Mouse (Mus musculus) liver, postnatal 0 days (tissue): ENCODE results near the gene C1ql4. TPM values are rescaled to one million over a fixed set of nuclear protein-coding genes. Genes with fewer than 3 reads are reported as not detected.
A peak's percentile ranks its signal among the peaks of the same experiment; 100 is the strongest.

ENCODE experiments used
- ATAC-seq: fragments of 200-750 bp; cut with Nextera tagmentation; 2 replicates; pipeline ENCODE4 v1.8.0; 2017; ENCODE audit warnings: mild to moderate bottlenecking, moderate library complexity
- DNase-seq: peaks from one replicate; pipeline ENCODE4 v3.0.0-alpha.2; 2016
- H3K27ac ChIP-seq: fragments of 300-500 bp; sonication (generic); 2 replicates; pipeline ENCODE4 v1.5.1; 2014; ENCODE audit warnings: antibody characterized with exemption, moderate library complexity, mild to moderate bottlenecking, low read depth
- H3K27me3 ChIP-seq: fragments of 300-500 bp; sonication (generic); 2 replicates; pipeline ENCODE4 v1.6.1; 2014; ENCODE audit warnings: low read length, control low read depth, mixed read lengths; ENCODE audit not compliant: insufficient read depth
- H3K36me3 ChIP-seq: fragments of 300-500 bp; sonication (generic); replicated peaks from 2 replicates; pipeline ENCODE4 v1.6.1; 2014; ENCODE audit warnings: mild to moderate bottlenecking, control low read depth, low read length, moderate library complexity, mixed read lengths; ENCODE audit not compliant: insufficient read depth
- H3K4me1 ChIP-seq: fragments of 300-500 bp; sonication (generic); 2 replicates; pipeline ENCODE4 v1.6.1; 2014; ENCODE audit warnings: antibody characterized with exemption, mild to moderate bottlenecking, control low read depth; ENCODE audit not compliant: insufficient read depth
- H3K4me2 ChIP-seq: fragments of 300-500 bp; sonication (generic); 2 replicates; pipeline ENCODE4 v1.6.1; 2014; ENCODE audit warnings: low read depth, mild to moderate bottlenecking, low read length, moderate library complexity, mixed read lengths
- H3K4me3 ChIP-seq: fragments of 300-500 bp; sonication (generic); 2 replicates; pipeline ENCODE4 v1.5.1; 2014; ENCODE audit warnings: low read depth, low read length
- H3K9ac ChIP-seq: fragments of 300-500 bp; sonication (generic); replicated peaks from 2 replicates; pipeline ENCODE4 v1.6.1; 2014; ENCODE audit warnings: mild to moderate bottlenecking, moderate library complexity
- H3K9me3 ChIP-seq: fragments of 300-500 bp; sonication (generic); 2 replicates; pipeline ENCODE4 v1.6.1; 2016; ENCODE audit warnings: mild to moderate bottlenecking, control low read depth, low read length, mixed read lengths
- CTCF ChIP-seq: sonication (generic); IDR thresholded peaks from 2 replicates; pipeline ENCODE4 v1.5.1; 2016; ENCODE audit warnings: antibody characterized with exemption, low read depth
- EP300 ChIP-seq: IDR thresholded peaks from 2 replicates; pipeline ENCODE4 v1.6.1; 2016; ENCODE audit warnings: antibody characterized with exemption, low read depth, mild to moderate bottlenecking
- WGBS: fragments of 180-500 bp; shearing (Covaris S2); extraction: QIAGEN DNeasy Blood & Tissue Kit; methylation state at CpG from one replicate; pipeline ENCODE4 v1.1.7; 2014; ENCODE audit not compliant: insufficient replicate concordance; 5-methylcytosine and 5-hydroxymethylcytosine counted together
- polyA plus RNA-seq: library from polyadenylated mRNA; unstranded; fragments of >200 nt; fragmentation: Nextera tagmentation; extraction: Ambion mirVana; gene quantifications from 2 replicates; pipeline ENCODE4 v1.2.1, GENCODE M21; 2015

C1ql4 gene
- polyA plus RNA-seq, 1 experiment from 2014 or later: 0.12 TPM

DNA sequence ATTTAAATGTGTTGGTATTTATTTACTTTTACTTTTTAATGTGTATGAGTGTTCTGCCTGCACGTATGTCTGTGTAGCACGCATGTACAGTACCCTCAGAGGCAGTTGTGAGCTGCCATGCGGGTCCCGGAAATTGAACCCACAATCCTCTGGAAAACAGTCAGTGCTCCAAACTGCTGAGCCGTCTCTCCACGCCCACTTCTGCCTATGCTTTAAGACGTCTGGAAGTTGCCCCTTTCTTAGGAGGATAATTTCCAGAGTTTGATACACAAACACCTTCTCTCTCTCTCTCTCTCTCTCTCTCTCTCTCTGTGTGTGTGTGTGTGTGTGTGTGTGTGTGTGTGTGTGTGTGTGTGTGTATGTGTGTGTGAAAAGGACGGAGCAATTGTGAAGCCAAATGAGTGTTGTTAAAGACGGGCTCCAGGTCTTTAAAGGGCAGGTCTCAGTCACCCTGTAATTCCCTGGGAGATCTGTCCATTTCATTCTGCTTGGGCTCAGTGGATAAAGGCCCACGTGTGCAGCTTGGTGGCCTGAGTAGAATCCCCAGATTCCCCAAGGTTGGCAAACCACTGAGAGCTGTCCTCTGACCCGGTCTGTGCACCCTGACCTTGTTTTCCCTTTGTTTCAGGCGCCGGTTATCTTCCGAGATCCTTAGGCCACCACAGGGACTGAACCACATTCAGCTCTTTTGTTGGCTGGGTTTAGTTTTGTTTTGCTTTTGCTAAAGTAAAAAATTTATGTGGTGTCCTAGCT is 26.9 kb upstream of the C1ql4 start:
- H3K27ac ChIP-seq: no peak overlapping the region
- WGBS: 50% methylated on average over 14 of the region's 14 CpGs
- H3K4me2 ChIP-seq: no peak overlapping the region
- TF ChIP-seq EP300 (no peak), CTCF (no peak)
- H3K27me3 ChIP-seq: no peaks in the 10 kb centered on the region
- H3K36me3 ChIP-seq: no peaks in the 10 kb centered on the region
- no peak for DNase-seq
- H3K9ac ChIP-seq: no peak overlapping the region
- no peak for ATAC-seq
- H3K9me3 ChIP-seq: no peaks in the 10 kb centered on the region
- peaks cover 3% of the 10 kb centered on the region; the same call in 1 of the 2 replicates for H3K4me1 ChIP-seq
- no peak overlapping the region for H3K4me3 ChIP-seq

DNA sequence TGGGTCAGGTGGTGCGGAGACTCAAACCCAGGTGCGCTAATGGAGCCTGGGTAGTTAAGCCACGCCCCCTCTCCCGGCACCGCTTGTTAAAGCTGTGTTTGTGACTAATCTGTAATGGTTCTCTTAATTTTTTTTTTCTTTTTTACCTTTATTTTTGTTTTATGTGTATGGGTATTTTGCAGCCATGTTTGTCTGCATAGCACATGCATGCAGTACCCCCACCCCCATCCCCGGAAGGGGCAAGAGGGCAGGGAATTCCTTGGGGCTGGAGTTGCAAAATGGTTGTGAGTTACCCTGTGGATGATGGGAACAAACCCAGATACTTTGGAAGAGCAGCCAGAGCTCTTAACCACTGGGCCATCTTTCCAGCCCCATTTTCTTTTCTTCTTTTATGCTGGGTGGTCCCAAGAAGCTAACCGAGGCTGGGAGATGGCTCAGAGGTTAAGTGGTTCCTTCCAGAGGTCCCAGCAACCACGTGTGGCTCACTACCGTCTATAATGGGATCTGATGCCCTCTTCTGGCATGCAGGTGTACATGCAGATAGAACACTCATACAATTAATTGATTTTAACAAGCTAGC is 25.9 kb upstream of the C1ql4 start:
- no peak for DNase-seq
- no peak overlapping the region for H3K27ac ChIP-seq
- 0 out of 2 replicates have a peak, but pooled peaks have one; percentile 15 for ATAC-seq
- H3K9me3 ChIP-seq: no peaks in the 10 kb centered on the region
- H3K36me3 ChIP-seq: no peaks in the 10 kb centered on the region
- H3K9ac ChIP-seq: no peak overlapping the region
- peaks cover 3% of the 10 kb centered on the region; the same call in 1 of the 2 replicates for H3K4me1 ChIP-seq
- TF ChIP-seq EP300 (no peak), CTCF (peak; percentile 55)
- peak overlapping the region; percentile 36 for H3K4me2 ChIP-seq
- no peaks in the 10 kb centered on the region for H3K27me3 ChIP-seq
- 10% methylated on average over 9 of the region's 9 CpGs for WGBS
- no peak overlapping the region for H3K4me3 ChIP-seq

DNA sequence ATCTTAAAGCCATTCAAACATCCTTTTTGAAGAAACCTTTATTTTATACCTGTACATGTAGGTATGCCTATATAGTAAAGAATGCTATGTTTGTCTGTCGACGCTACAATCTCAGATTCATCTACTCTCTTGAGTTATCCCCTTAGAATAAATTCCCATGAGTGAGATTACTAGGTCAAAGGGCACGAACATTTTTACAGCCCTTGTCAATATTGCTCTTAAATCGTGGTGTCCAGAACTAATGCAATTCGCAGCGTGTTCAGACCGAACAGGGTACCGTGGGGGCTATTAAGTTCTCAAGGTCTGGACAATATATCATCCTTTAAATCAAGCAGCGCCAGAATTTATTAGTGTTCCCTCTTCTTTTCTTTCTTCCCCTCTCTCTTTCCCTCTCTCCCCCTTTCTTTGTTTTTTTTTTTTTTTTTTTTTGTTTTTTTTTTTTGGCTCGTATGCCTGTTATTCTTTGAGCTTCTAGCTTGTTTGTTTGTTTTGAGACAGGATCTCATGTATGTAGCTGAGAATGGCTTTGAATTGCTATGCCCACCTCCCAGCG is 25.3 kb upstream of the C1ql4 start:
- DNase-seq (no peak), ATAC-seq (no peak)
- WGBS: 68% methylated on average over 11 of the region's 11 CpGs
- H3K27me3 ChIP-seq: no peaks in the 10 kb centered on the region
- H3K9ac ChIP-seq: no peak overlapping the region
- H3K27ac ChIP-seq: no peak overlapping the region
- H3K4me3 ChIP-seq: no peak overlapping the region
- TF ChIP-seq EP300: no peak
- TF ChIP-seq CTCF: no peak
- no peaks in the 10 kb centered on the region for H3K36me3 ChIP-seq
- peaks cover 3% of the 10 kb centered on the region; the same call in 1 of the 2 replicates for H3K4me1 ChIP-seq
- no peaks in the 10 kb centered on the region for H3K9me3 ChIP-seq
- peak overlapping the region; percentile 36; the same call in 1 of the 2 replicates for H3K4me2 ChIP-seq

DNA sequence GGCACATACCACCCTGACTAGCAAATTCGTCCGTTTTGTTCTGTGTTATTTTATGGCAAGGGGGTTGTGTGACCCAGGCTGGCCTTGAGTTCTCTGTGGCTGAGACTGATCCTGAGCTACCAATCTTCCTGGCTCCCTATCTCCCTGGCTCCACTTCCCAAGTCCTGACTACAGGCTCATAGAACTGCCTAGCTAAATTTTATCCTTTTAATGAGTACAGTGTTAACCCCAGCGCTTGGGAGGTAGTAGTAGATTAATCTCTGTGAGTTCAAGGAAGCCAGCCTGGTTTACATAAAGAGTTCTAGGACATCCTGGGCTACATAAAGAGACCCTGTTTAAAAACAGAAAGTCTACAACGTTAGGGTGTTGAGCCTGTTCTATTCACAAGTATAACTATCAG is 24.2 kb upstream of the C1ql4 start:
- Histone ChIP-seq H3K9me3 (no peaks in the 10 kb centered on the region), H3K4me2 (no peak overlapping the region), H3K9ac (no peak overlapping the region), H3K4me3 (no peak overlapping the region), H3K27me3 (no peaks in the 10 kb centered on the region), H3K4me1 (peaks cover 3% of the 10 kb centered on the region; the same call in 1 of the 2 replicates), H3K27ac (no peak overlapping the region), H3K36me3 (no peaks in the 10 kb centered on the region)
- no peak for ATAC-seq
- TF ChIP-seq CTCF (no peak), EP300 (no peak)
- no peak for DNase-seq
- 54% methylated on average over 4 of the region's 4 CpGs for WGBS

DNA sequence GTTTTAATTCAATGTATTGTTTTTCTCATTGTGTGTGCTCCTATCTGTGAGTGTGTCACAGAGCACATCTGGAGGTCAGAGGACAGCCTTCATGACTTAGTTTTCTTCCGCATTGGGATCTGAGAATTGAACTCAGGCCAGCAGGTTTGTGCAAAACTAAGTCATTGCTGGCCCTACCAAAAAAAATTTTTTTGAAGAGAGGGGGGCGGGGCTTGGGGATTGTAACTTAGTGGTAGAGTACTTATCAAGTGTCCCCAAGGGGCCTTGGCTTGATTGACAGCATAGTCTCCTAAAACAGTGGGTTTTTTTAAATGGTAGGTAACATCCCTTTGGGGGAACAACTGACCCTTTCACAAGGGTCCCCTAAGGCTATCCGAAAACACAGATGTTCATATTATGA is 23.5 kb upstream of the C1ql4 start:
- H3K4me3 ChIP-seq: no peak overlapping the region
- ATAC-seq (no peak), DNase-seq (no peak)
- no peaks in the 10 kb centered on the region for H3K27me3 ChIP-seq
- H3K4me1 ChIP-seq: 0 out of 2 replicates have a peak, but pooled peaks cover 3% of the 10 kb centered on the region
- H3K27ac ChIP-seq: no peak overlapping the region
- 72% methylated on average over 3 of the region's 3 CpGs for WGBS
- H3K4me2 ChIP-seq: no peak overlapping the region
- H3K9me3 ChIP-seq: no peaks in the 10 kb centered on the region
- no peaks in the 10 kb centered on the region for H3K36me3 ChIP-seq
- H3K9ac ChIP-seq: no peak overlapping the region
- no peak for TF ChIP-seq CTCF
- TF ChIP-seq EP300: no peak

DNA sequence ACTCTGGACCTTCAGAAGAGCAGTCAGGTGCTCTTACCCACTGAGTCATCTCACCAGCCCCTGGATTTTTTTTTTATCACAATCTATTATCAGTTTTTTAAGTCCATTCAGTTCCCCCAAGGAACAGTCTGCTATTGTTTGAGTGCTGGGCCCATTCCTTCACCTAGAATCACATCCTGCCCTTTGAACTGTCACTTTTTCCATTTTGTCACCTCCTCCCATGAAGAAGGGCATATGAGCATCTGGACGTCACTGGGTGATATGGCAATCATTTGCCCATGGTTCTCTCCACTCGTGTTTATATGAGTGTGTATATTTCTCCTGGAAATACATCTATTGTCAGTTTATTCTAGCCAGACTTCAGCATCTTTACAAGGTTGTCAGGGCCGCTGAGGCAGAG is 20.2 kb upstream of the C1ql4 start:
- DNase-seq (no peak), ATAC-seq (no peak)
- no peak for TF ChIP-seq EP300
- TF ChIP-seq CTCF: no peak
- H3K9ac ChIP-seq: no peak overlapping the region
- H3K27me3 ChIP-seq: no peaks in the 10 kb centered on the region
- H3K36me3 ChIP-seq: no peaks in the 10 kb centered on the region
- H3K4me2 ChIP-seq: no peak overlapping the region
- no peak overlapping the region for H3K27ac ChIP-seq
- H3K9me3 ChIP-seq: no peaks in the 10 kb centered on the region
- no peak overlapping the region for H3K4me3 ChIP-seq
- 70% methylated on average over 3 of the region's 3 CpGs for WGBS
- H3K4me1 ChIP-seq: no peaks in the 10 kb centered on the region
